Mouse (Mus musculus): ENCODE measurements around the gene Wrap73. TPM values are rescaled to one million over a fixed set of nuclear protein-coding genes. Genes with fewer than 3 reads are reported as not detected.

Wrap73 gene
- polyA plus RNA-seq, 1 experiment from 2014 or later = 43.8 TPM

DNA sequence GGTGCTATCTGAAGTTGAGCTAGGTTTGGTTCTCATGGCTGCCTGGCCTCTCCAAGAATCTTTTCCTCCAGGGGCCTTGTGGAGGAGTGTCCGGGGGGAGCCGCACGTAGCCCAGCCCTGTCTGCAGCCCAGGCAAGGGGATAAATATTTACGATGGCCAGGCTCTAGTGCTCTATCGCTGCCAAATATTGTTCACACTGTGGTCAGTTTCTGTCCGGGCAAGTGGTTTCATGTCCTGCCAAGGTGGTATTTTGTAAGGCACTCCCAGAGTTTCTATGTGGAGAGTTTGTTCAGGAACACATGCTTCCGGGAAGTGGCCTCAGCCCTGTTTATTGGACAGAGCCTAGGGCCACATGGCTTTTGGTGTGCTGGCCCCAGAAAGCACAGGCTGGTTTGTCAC is 38.8 kb downstream of the Wrap73 start:
- no peaks in the 10 kb centered on the region for H3K36me3 ChIP-seq (ENCODE audit: control insufficient read depth, insufficient read depth, low read length)
- H3K9me3 ChIP-seq (ENCODE audit: control insufficient read depth, low read length) = no peaks in the 10 kb centered on the region
- H3K4me1 ChIP-seq (ENCODE audit: control insufficient read depth, insufficient read depth, low read length) = no peaks in the 10 kb centered on the region
- no peak overlapping the region for H3K4me2 ChIP-seq (ENCODE audit: low read depth)
- H3K4me3 ChIP-seq (ENCODE audit: low read depth, low read length) = no peak overlapping the region
- ATAC-seq (ENCODE audit: insufficient read depth, low FRiP score, low TSS enrichment) (no peak), DNase-seq (ENCODE audit: low spot score) (no peak)
- WGBS = 89% methylated on average over 7 of the region's 7 CpGs
- H3K9ac ChIP-seq (ENCODE audit: low read length) = no peak overlapping the region
- no peak overlapping the region for H3K27ac ChIP-seq (ENCODE audit: low read depth, low read length)
- H3K27me3 ChIP-seq (ENCODE audit: control insufficient read depth, insufficient read depth, low read length) = no peaks in the 10 kb centered on the region

DNA sequence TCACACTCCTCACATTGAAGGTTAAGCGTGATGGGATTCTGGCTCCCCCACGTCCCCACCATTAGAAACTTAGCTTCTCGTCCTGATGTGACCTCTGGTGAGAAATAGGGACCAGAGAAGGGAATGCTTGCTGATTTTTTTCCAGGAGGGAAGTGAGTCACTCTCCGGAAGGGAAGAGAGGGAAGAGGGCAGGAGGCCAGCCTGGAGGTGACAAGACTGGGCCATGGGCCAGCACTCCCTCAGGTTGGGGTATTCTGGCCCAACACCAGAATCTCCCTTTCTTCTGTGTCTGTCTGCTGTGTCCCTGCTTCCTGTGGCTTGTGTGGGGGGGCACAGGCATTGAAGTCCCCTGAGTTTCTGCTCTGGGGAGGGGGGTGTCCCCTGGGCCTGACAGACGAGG is 41.4 kb downstream of the Wrap73 start:
- no peaks in the 10 kb centered on the region for H3K27me3 ChIP-seq (ENCODE audit: control insufficient read depth, insufficient read depth, low read length)
- H3K9me3 ChIP-seq (ENCODE audit: control insufficient read depth, low read length) = no peaks in the 10 kb centered on the region
- DNase-seq (ENCODE audit: low spot score) (no peak), ATAC-seq (ENCODE audit: insufficient read depth, low FRiP score, low TSS enrichment) (no peak)
- no peak overlapping the region for H3K27ac ChIP-seq (ENCODE audit: low read depth, low read length)
- no peak overlapping the region for H3K4me2 ChIP-seq (ENCODE audit: low read depth)
- 82% methylated on average over 5 of the region's 5 CpGs for WGBS
- no peak overlapping the region for H3K4me3 ChIP-seq (ENCODE audit: low read depth, low read length)
- H3K4me1 ChIP-seq (ENCODE audit: control insufficient read depth, insufficient read depth, low read length) = no peaks in the 10 kb centered on the region
- no peaks in the 10 kb centered on the region for H3K36me3 ChIP-seq (ENCODE audit: control insufficient read depth, insufficient read depth, low read length)
- no peak overlapping the region for H3K9ac ChIP-seq (ENCODE audit: low read length)

DNA sequence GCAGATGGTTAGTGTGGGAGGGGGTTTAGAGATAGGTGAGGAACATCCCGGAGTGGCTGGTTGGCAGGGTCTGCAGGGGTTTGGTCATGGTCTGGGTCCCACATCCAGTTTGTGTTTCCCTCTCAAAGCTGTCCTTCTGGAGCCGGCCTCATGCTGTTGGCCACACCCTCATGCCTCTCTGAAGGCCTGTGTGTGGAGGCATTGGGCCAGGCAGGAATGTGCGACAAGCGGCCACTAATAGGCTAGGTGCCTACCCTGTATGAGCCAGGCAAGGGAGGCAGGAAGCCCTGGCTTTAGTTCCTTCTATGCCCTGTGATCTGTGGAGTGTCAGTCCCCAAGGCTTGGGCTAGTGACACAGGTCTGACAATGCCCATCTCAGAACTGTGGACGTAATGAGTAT is 42.8 kb downstream of the Wrap73 start:
- no peak overlapping the region for H3K9ac ChIP-seq (ENCODE audit: low read length)
- no peaks in the 10 kb centered on the region for H3K27me3 ChIP-seq (ENCODE audit: control insufficient read depth, insufficient read depth, low read length)
- no peak overlapping the region for H3K4me3 ChIP-seq (ENCODE audit: low read depth, low read length)
- no peak for DNase-seq (ENCODE audit: low spot score)
- no peak for ATAC-seq (ENCODE audit: insufficient read depth, low FRiP score, low TSS enrichment)
- H3K9me3 ChIP-seq (ENCODE audit: control insufficient read depth, low read length) = no peaks in the 10 kb centered on the region
- no peak overlapping the region for H3K27ac ChIP-seq (ENCODE audit: low read depth, low read length)
- H3K36me3 ChIP-seq (ENCODE audit: control insufficient read depth, insufficient read depth, low read length) = no peaks in the 10 kb centered on the region
- no peak overlapping the region for H3K4me2 ChIP-seq (ENCODE audit: low read depth)
- WGBS = 78% methylated on average over 5 of the region's 5 CpGs
- H3K4me1 ChIP-seq (ENCODE audit: control insufficient read depth, insufficient read depth, low read length) = no peaks in the 10 kb centered on the region

DNA sequence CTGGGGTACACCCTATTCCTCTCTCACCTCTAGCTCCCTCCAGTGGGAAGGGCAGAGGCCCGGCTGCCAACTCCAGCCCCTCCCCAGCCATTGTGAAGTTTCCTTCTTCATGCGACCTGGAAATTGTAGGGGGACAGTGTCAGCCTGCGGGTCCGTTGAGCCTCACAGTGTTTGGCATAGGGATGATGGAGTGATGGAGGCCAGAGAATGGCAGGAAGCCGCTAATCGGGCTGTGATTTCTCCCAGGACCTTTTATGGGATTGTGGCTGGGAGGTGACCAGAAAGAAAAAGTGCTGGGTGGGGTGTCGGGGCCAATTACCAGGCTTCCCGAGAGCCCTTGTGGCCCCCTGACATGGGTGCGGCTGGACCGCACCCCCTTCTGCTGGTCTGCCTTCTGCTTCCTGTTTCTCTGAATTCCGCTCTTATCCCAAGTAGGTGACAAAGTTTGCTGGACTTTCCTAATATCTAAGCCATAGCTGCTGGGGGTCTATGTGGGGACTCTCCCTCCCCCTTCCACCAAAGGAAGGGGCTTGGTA is 43.9 kb downstream of the Wrap73 start:
- no peaks in the 10 kb centered on the region for H3K4me1 ChIP-seq (ENCODE audit: control insufficient read depth, insufficient read depth, low read length)
- no peak overlapping the region for H3K4me2 ChIP-seq (ENCODE audit: low read depth)
- WGBS = 75% methylated on average over 11 of the region's 11 CpGs
- H3K27ac ChIP-seq (ENCODE audit: low read depth, low read length) = no peak overlapping the region
- DNase-seq (ENCODE audit: low spot score) (no peak), ATAC-seq (ENCODE audit: insufficient read depth, low FRiP score, low TSS enrichment) (no peak)
- H3K36me3 ChIP-seq (ENCODE audit: control insufficient read depth, insufficient read depth, low read length) = no peaks in the 10 kb centered on the region
- no peak overlapping the region for H3K9ac ChIP-seq (ENCODE audit: low read length)
- H3K27me3 ChIP-seq (ENCODE audit: control insufficient read depth, insufficient read depth, low read length) = no peaks in the 10 kb centered on the region
- H3K9me3 ChIP-seq (ENCODE audit: control insufficient read depth, low read length) = no peaks in the 10 kb centered on the region
- H3K4me3 ChIP-seq (ENCODE audit: low read depth, low read length) = no peak overlapping the region

DNA sequence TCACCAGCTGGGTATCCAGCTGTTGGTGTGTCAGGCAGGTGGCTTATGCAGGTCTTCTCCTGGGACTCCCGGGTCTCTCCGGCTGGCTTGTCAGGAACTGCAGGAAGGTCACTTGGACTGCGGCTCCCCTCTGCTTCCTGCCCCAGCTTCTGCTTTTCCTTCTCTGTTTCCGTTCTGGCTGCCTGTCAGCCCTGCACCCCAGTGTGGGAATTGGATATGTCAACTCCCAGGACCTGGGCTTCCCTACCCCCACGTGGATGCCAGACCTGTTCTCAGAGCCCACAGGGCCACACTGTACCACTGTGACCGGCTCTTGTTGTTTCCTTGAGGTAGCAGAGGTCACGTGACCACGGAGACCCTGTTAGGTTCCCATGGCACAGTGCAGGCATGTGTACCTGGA is 46.8 kb downstream of the Wrap73 start:
- DNase-seq (ENCODE audit: low spot score) (no peak), ATAC-seq (ENCODE audit: insufficient read depth, low FRiP score, low TSS enrichment) (no peak)
- Histone ChIP-seq H3K9me3 (ENCODE audit: control insufficient read depth, low read length) (no peaks in the 10 kb centered on the region), H3K27ac (ENCODE audit: low read depth, low read length) (no peak overlapping the region), H3K4me1 (ENCODE audit: control insufficient read depth, insufficient read depth, low read length) (no peaks in the 10 kb centered on the region), H3K4me3 (ENCODE audit: low read depth, low read length) (no peak overlapping the region), H3K36me3 (ENCODE audit: control insufficient read depth, insufficient read depth, low read length) (no peaks in the 10 kb centered on the region; the same call in 1 of the 2 replicates), H3K4me2 (ENCODE audit: low read depth) (no peak overlapping the region), H3K9ac (ENCODE audit: low read length) (no peak overlapping the region), H3K27me3 (ENCODE audit: control insufficient read depth, insufficient read depth, low read length) (no peaks in the 10 kb centered on the region)
- WGBS = 78% methylated on average over 8 of the region's 8 CpGs

- DNase-seq (ENCODE audit: low spot score) = no peak
These were observed 55.8 kb downstream of the Wrap73 start for GRCm38 (mm10) chr4:154197961-154198360.

GRCm38 (mm10) chr4:154198377-154198961 is 56.3 kb downstream of the Wrap73 start:
- Histone ChIP-seq H3K9ac (ENCODE audit: low read length) (peak overlapping the region; percentile 29), H3K9me3 (ENCODE audit: control insufficient read depth, low read length) (no peaks in the 10 kb centered on the region), H3K27ac (ENCODE audit: low read depth, low read length) (peak overlapping the region; percentile 42; the same call in 1 of the 2 replicates), H3K4me3 (ENCODE audit: low read depth, low read length) (no peak overlapping the region), H3K4me1 (ENCODE audit: control insufficient read depth, insufficient read depth, low read length) (peaks cover 12% of the 10 kb centered on the region), H3K27me3 (ENCODE audit: control insufficient read depth, insufficient read depth, low read length) (no peaks in the 10 kb centered on the region), H3K36me3 (ENCODE audit: control insufficient read depth, insufficient read depth, low read length) (no peaks in the 10 kb centered on the region), H3K4me2 (ENCODE audit: low read depth) (peak overlapping the region; percentile 21; the same call in 1 of the 2 replicates)
- ATAC-seq (ENCODE audit: insufficient read depth, low FRiP score, low TSS enrichment) (peak; percentile 60; the same call in 1 of the 2 replicates), DNase-seq (ENCODE audit: low spot score) (peak; percentile 59)
- WGBS = 29% methylated on average over 7 of the region's 7 CpGs

More at GRCm38 (mm10) chr4:154197961-154198360, 55.8 kb downstream of the Wrap73 start:
- peak overlapping the region; percentile 42; the same call in 1 of the 2 replicates for H3K27ac ChIP-seq (ENCODE audit: low read depth, low read length)
- H3K4me2 ChIP-seq (ENCODE audit: low read depth) = no peak overlapping the region
- peaks cover 12% of the 10 kb centered on the region for H3K4me1 ChIP-seq (ENCODE audit: control insufficient read depth, insufficient read depth, low read length)
- H3K9me3 ChIP-seq (ENCODE audit: control insufficient read depth, low read length) = no peaks in the 10 kb centered on the region
- WGBS = 56% methylated on average over 6 of the region's 6 CpGs
- no peak overlapping the region for H3K4me3 ChIP-seq (ENCODE audit: low read depth, low read length)
- H3K9ac ChIP-seq (ENCODE audit: low read length) = no peak overlapping the region; the same call in 1 of the 2 replicates
- no peaks in the 10 kb centered on the region for H3K36me3 ChIP-seq (ENCODE audit: control insufficient read depth, insufficient read depth, low read length)
- H3K27me3 ChIP-seq (ENCODE audit: control insufficient read depth, insufficient read depth, low read length) = no peaks in the 10 kb centered on the region
- no peak for ATAC-seq (ENCODE audit: insufficient read depth, low FRiP score, low TSS enrichment)

- Histone ChIP-seq H3K4me1 (ENCODE audit: control insufficient read depth, insufficient read depth, low read length) (peaks cover 12% of the 10 kb centered on the region), H3K27ac (ENCODE audit: low read depth, low read length) (no peak overlapping the region), H3K4me2 (ENCODE audit: low read depth) (no peak overlapping the region), H3K27me3 (ENCODE audit: control insufficient read depth, insufficient read depth, low read length) (no peaks in the 10 kb centered on the region), H3K9me3 (ENCODE audit: control insufficient read depth, low read length) (no peaks in the 10 kb centered on the region), H3K9ac (ENCODE audit: low read length) (no peak overlapping the region), H3K4me3 (ENCODE audit: low read depth, low read length) (no peak overlapping the region), H3K36me3 (ENCODE audit: control insufficient read depth, insufficient read depth, low read length) (no peaks in the 10 kb centered on the region)
- DNase-seq (ENCODE audit: low spot score) (no peak), ATAC-seq (ENCODE audit: insufficient read depth, low FRiP score, low TSS enrichment) (no peak)
- WGBS = 39% methylated on average over 5 of the region's 5 CpGs
These were observed 59.3 kb downstream of the Wrap73 start for GRCm38 (mm10) chr4:154201511-154201910.

DNA sequence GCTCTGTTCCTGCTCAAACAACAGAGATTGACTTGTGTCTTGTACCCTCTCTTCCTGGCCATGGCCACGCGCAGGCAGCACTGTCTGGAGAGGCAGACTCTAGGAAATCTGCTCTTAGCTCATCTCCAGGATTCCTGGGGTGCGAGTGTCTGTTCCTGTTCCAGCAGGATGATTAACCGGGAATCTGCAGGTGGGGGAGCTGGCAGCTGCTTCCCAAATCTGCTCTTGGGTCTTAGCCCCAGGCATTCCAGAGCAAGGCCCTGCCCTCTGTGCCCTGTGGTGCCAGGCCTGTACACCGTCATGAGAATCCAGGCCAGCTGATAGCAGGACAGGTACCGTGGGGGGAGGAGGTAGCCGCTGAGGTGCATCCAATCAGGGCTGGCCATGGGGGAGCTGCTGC is 62.4 kb downstream of the Wrap73 start:
- 85% methylated on average over 7 of the region's 7 CpGs for WGBS
- no peak for ATAC-seq (ENCODE audit: insufficient read depth, low FRiP score, low TSS enrichment)

More for the DNA sequence above, 62.4 kb downstream of the Wrap73 start:
- Histone ChIP-seq H3K4me2 (ENCODE audit: low read depth) (no peak overlapping the region), H3K4me1 (ENCODE audit: control insufficient read depth, insufficient read depth, low read length) (0 out of 2 replicates have a peak, but pooled peaks cover 2% of the 10 kb centered on the region), H3K9me3 (ENCODE audit: control insufficient read depth, low read length) (no peaks in the 10 kb centered on the region), H3K27me3 (ENCODE audit: control insufficient read depth, insufficient read depth, low read length) (no peaks in the 10 kb centered on the region), H3K36me3 (ENCODE audit: control insufficient read depth, insufficient read depth, low read length) (no peaks in the 10 kb centered on the region), H3K9ac (ENCODE audit: low read length) (no peak overlapping the region), H3K4me3 (ENCODE audit: low read depth, low read length) (no peak overlapping the region), H3K27ac (ENCODE audit: low read depth, low read length) (no peak overlapping the region)
- no peak for DNase-seq (ENCODE audit: low spot score)

All from neural tube, embryonic 11.5 days (tissue).